Mouse (Mus musculus) stomach, embryonic 16.5 days (tissue): ENCODE results near the gene Lime1. TPM values are rescaled to one million over a fixed set of nuclear protein-coding genes. Genes with fewer than 3 reads are reported as not detected.

ENCODE experiments used
- ATAC-seq: fragments of 200-750 bp; cut with Nextera tagmentation; 2 replicates; pipeline ENCODE4 v1.8.0; 2017; ENCODE audit warnings: moderate number of reproducible peaks, moderate TSS enrichment; ENCODE audit not compliant: insufficient read depth, low FRiP score
- H3K27ac ChIP-seq: fragments of 300-500 bp; sonication (generic); 2 replicates; pipeline ENCODE4 v1.5.1; 2014; ENCODE audit warnings: low read length
- H3K27me3 ChIP-seq: fragments of 300-500 bp; sonication (generic); 2 replicates; pipeline ENCODE4 v1.6.1; 2014; ENCODE audit warnings: low read length, control low read depth, mixed read lengths; ENCODE audit not compliant: control insufficient read depth, insufficient read depth
- H3K36me3 ChIP-seq: fragments of 300-500 bp; sonication (generic); 2 replicates; pipeline ENCODE4 v1.6.1; 2014; ENCODE audit warnings: low read length; ENCODE audit not compliant: control insufficient read depth, insufficient read depth
- H3K4me1 ChIP-seq: fragments of 300-500 bp; sonication (generic); 2 replicates; pipeline ENCODE4 v1.6.1; 2014; ENCODE audit warnings: low read length, control low read depth, mixed read lengths; ENCODE audit not compliant: control insufficient read depth, insufficient read depth
- H3K4me2 ChIP-seq: fragments of 300-500 bp; sonication (generic); 2 replicates; pipeline ENCODE4 v1.6.1; 2014; ENCODE audit warnings: low read depth, low read length, mixed read lengths
- H3K4me3 ChIP-seq: fragments of 300-500 bp; sonication (generic); replicated peaks from 2 replicates; pipeline ENCODE4 v1.5.1; 2014; ENCODE audit warnings: mild to moderate bottlenecking, low read length
- H3K9ac ChIP-seq: fragments of 300-500 bp; sonication (generic); 2 replicates; pipeline ENCODE4 v1.6.1; 2014; ENCODE audit warnings: low read length
- H3K9me3 ChIP-seq: fragments of 300-500 bp; sonication (generic); replicated peaks from 2 replicates; pipeline ENCODE4 v1.6.1; 2016; ENCODE audit warnings: low read length, control low read depth; ENCODE audit not compliant: control insufficient read depth
- WGBS: fragments of 180-500 bp; shearing (Covaris S2); extraction: QIAGEN DNeasy Blood & Tissue Kit; methylation state at CpG from one replicate; pipeline ENCODE4 v1.1.7; 2014; 5-methylcytosine and 5-hydroxymethylcytosine counted together
- polyA plus RNA-seq: library from polyadenylated mRNA; unstranded; fragments of >200 nt; fragmentation: Nextera tagmentation; extraction: Ambion mirVana; gene quantifications from 2 replicates; pipeline ENCODE4 v1.2.1, GENCODE M21; 2015

Lime1 gene
- polyA plus RNA-seq, 1 experiment from 2014 or later, result 17.8 TPM

DNA sequence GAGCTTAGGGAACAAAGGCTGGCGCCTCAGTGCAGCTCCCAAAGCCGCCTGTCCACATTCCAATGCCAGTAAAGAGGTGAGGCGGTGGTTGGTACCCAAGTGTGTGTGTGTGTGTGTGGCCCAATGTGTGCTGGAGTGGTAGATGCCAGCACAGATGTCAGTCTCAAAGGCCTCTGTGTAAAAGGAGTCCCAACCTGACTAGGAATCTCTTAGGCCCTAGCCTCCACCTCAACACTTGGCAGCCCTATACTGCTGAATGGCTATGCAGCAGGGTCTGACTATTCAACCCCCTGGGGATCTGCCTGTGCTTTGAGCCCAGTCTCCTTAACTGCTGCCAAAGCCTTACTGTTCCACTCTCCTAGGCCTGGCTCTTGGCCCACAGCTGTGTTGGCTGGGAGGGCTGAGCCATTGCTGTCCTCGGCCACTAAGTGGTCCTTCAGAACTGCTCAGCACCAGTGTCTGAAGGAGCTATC is 5.1 kb downstream of the Lime1 start:
- peaks cover 11% of the 10 kb centered on the region for H3K36me3 ChIP-seq
- peak; percentile 46; the same call in 1 of the 2 replicates for ATAC-seq
- no peaks in the 10 kb centered on the region for H3K27me3 ChIP-seq
- H3K27ac ChIP-seq, result no peak overlapping the region
- 0 out of 2 replicates have a peak, but pooled peaks cover 2% of the 10 kb centered on the region for H3K4me1 ChIP-seq
- H3K4me3 ChIP-seq, result no peak overlapping the region
- WGBS, result 61% methylated on average over 4 of the region's 4 CpGs
- no peak overlapping the region for H3K4me2 ChIP-seq
- no peaks in the 10 kb centered on the region for H3K9me3 ChIP-seq
- no peak overlapping the region for H3K9ac ChIP-seq

DNA sequence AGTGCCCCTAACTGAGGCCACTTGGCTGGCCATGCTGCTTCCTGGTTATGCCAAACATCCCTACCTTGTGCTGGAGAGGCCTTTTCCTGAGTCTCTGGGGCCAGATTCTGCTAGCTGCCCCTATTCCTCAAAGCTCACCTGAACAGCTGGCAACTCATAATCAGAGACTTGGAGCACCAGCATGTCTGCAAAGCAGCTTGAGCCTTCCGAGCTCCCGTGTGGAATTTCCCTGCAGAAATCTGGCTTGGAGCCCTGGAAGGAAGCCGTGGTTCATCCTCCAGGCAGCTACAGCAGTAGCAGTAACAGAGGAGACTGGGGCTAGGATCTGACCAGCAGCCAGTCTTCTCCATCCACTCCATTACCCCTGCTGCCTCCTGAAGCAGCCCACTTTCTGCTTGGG is 6.0 kb downstream of the Lime1 start:
- no peak overlapping the region for H3K4me2 ChIP-seq
- H3K27ac ChIP-seq, result no peak overlapping the region
- H3K27me3 ChIP-seq, result no peaks in the 10 kb centered on the region
- no peak overlapping the region for H3K4me3 ChIP-seq
- WGBS, result 55% methylated on average over 3 of the region's 3 CpGs
- no peak for ATAC-seq
- H3K4me1 ChIP-seq, result 0 out of 2 replicates have a peak, but pooled peaks cover 2% of the 10 kb centered on the region
- H3K9me3 ChIP-seq, result no peaks in the 10 kb centered on the region
- H3K36me3 ChIP-seq, result peaks cover 7% of the 10 kb centered on the region
- H3K9ac ChIP-seq, result no peak overlapping the region

DNA sequence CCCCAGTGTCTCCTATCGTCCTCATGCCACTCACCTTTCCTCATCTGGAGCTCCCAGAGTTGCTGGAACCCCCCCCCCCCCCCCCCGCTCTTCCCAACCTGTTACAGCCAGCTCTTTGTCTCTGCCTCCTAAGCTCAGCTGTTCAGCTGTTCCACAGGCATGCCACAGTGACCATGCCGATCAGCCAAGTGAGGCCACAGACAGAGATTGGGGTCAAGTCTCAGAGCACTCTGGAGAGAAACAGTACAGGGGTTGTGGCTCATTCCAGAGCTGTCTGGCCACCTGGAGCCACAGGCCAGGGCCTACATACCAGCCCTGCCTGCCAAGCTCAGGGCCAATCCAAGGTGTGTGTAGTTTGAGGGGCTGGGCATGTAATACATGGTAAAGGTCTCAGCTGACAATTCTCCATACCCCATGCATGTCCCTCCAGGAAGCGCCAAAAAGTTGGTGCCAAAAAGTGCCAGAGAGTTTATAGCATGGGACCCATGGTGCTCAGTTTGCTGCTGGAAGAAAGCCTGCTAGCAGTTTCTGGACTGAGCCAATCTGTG is 6.9 kb downstream of the Lime1 start:
- Histone ChIP-seq H3K27ac (no peak overlapping the region), H3K4me3 (no peak overlapping the region)

DNA sequence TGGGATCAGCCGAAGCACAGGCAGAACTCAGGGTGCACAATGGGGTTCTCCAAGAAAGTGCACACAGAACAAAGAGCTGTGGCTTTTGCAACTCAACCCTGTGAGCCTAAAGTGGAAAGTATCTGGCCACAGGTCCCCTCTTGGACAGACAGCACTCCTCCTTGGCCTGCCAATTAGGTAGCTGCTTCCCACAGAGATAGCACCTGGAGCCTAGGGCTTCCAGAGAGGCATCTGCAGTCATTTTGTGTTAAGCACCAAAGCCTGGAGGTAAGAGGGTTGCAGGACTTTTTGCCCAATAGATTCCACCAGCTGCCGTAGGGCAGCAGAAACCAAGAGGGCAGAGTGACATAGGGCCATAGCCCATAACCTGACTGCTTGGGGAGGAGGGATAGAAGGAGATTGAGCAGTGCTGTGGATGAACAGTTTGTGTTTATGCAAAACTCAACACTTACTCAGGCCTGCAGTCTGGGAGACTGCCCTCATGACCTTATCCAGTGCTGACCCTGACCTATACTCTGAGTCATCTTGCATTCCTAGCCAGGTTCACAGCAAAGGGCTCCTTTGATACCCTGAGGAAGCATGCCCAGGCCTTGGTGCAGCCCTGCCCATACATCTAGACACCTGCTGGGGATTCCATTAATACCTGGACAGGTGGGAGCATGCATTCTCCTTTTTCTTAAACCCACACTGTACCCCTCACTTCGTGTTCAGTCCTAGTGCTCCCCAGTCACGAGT is 10.4 kb downstream of the Lime1 start:
- no peak overlapping the region for H3K27ac ChIP-seq
- no peak overlapping the region for H3K4me3 ChIP-seq
- no peaks in the 10 kb centered on the region for H3K9me3 ChIP-seq
- no peaks in the 10 kb centered on the region for H3K36me3 ChIP-seq
- no peaks in the 10 kb centered on the region for H3K27me3 ChIP-seq
- 0 out of 2 replicates have a peak, but pooled peaks have one; percentile 41 for ATAC-seq
- no peak overlapping the region for H3K4me2 ChIP-seq
- 0 out of 2 replicates have a peak, but pooled peaks cover 2% of the 10 kb centered on the region for H3K4me1 ChIP-seq
- H3K9ac ChIP-seq, result no peak overlapping the region
- 74% methylated on average over 4 of the region's 4 CpGs for WGBS

More for the DNA sequence above, 6.9 kb downstream of the Lime1 start:
- no peaks in the 10 kb centered on the region for H3K9me3 ChIP-seq
- 82% methylated on average over 4 of the region's 4 CpGs for WGBS
- H3K4me2 ChIP-seq, result no peak overlapping the region
- no peaks in the 10 kb centered on the region for H3K27me3 ChIP-seq
- peaks cover 4% of the 10 kb centered on the region for H3K36me3 ChIP-seq
- H3K9ac ChIP-seq, result no peak overlapping the region
- no peak for ATAC-seq
- 0 out of 2 replicates have a peak, but pooled peaks cover 2% of the 10 kb centered on the region for H3K4me1 ChIP-seq

DNA sequence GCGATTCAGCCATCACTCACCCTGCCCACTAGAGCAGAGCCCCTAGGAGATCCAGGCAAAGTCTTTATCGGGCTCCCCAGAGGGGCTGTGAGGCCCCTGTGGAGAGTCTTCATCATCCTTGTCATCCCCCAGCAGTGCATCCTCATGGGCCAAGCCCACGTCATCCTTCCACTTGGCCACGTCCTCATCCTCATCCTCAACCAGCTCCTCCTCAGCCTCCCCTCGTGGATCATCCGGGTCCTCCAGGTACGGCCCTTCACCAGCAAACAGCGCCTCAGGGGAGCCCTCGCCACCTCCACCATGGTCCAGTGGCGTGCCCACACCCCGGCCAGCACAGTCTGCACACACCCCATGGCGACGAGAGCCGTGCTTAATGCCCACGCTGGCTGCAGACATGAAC is 11.1 kb downstream of the Lime1 start:
- no peaks in the 10 kb centered on the region for H3K9me3 ChIP-seq
- ATAC-seq, result peak; percentile 23; the same call in 1 of the 2 replicates
- H3K27ac ChIP-seq, result no peak overlapping the region
- H3K36me3 ChIP-seq, result no peaks in the 10 kb centered on the region
- H3K4me1 ChIP-seq, result 0 out of 2 replicates have a peak, but pooled peaks cover 2% of the 10 kb centered on the region
- H3K4me2 ChIP-seq, result no peak overlapping the region
- H3K4me3 ChIP-seq, result no peak overlapping the region
- 89% methylated on average over 15 of the region's 15 CpGs for WGBS
- no peak overlapping the region for H3K9ac ChIP-seq
- no peaks in the 10 kb centered on the region for H3K27me3 ChIP-seq

DNA sequence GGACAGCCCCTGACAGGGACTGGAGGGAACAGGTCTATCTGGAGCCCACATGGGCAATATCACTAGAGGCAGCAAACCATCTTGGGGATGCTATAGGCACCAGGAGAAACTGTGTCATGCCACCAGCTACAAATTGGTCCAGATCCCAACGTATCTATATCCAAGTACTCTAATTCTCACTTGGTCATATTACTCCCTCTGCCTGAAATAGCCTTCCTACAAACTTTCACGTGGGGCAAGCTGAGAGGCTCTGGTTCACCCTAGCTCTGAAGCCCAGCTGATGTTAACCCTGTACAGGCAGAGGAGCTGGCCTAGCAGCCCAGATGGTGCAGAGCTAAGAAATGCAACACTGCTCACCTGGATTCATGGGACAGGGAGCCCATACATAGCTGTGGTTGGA is 11.7 kb downstream of the Lime1 start:
- Histone ChIP-seq H3K27ac (no peak overlapping the region), H3K36me3 (no peaks in the 10 kb centered on the region), H3K4me3 (no peak overlapping the region), H3K4me2 (no peak overlapping the region), H3K27me3 (no peaks in the 10 kb centered on the region), H3K9me3 (no peaks in the 10 kb centered on the region), H3K9ac (no peak overlapping the region; the same call in 1 of the 2 replicates), H3K4me1 (no peaks in the 10 kb centered on the region)
- WGBS, result 65% methylated on average over 2 of the region's 2 CpGs
- no peak for ATAC-seq

DNA sequence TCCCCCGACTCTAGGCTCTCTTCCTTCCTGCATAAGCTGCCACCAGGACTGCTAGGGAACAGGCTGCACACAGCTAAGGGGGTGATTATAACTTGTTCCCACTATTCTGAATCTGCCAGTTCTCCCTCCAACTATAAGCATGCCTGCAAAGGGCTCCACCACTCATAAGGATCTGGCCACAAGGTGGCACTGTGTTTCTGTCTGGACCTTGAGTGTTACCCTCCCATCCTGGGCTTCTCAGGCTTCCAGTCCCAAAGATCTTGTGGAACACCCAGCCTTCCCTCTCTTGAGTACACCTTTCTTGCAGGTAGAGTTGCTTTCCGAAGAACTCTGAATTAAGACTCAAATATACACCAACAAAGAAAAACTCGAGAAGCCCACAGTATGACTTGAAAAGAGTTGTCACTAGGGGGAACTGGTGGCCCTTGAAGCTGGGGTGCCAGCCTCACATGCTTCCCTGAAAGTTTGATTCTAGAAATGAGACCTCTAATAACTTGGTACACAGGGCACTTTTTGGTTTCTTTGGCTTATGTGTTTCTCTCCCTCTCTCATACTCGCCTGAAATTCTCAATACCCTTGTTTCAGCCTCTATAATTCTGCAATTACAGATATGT is 12.8 kb downstream of the Lime1 start:
- ATAC-seq, result peak; percentile 78; the same call in 1 of the 2 replicates
- Histone ChIP-seq H3K4me2 (no peak overlapping the region), H3K27ac (no peak overlapping the region), H3K4me3 (no peak overlapping the region), H3K36me3 (no peaks in the 10 kb centered on the region), H3K9me3 (no peaks in the 10 kb centered on the region), H3K4me1 (no peaks in the 10 kb centered on the region), H3K27me3 (no peaks in the 10 kb centered on the region), H3K9ac (no peak overlapping the region)
- 30% methylated on average over 4 of the region's 4 CpGs for WGBS

DNA sequence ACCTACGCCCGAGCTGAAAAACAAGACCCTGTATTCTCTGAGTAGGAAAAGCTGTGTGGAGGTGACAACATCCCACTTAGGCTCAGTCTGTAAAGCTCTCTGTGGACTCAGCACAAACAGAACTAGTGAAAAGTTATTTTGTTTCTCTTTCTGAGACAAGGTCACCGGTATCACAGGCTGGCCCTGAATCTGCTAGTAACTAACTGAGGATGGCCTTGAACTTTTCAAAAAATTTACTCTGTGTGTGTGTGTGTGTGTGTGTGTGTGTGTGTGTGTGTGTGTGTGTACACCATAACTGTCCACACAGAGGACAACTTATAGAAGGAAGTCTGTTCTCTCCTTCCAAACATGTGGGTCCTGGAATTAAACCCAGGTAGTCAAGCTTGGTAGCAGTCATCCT is 14.2 kb downstream of the Lime1 start:
- H3K4me3 ChIP-seq, result no peak overlapping the region
- H3K9me3 ChIP-seq, result no peaks in the 10 kb centered on the region
- no peaks in the 10 kb centered on the region for H3K27me3 ChIP-seq
- no peak overlapping the region for H3K9ac ChIP-seq
- no peak overlapping the region for H3K27ac ChIP-seq
- no peak overlapping the region for H3K4me2 ChIP-seq
- H3K4me1 ChIP-seq, result no peaks in the 10 kb centered on the region
- no peak for ATAC-seq
- H3K36me3 ChIP-seq, result no peaks in the 10 kb centered on the region
- WGBS, result 87% methylated on average over 3 of the region's 3 CpGs

DNA sequence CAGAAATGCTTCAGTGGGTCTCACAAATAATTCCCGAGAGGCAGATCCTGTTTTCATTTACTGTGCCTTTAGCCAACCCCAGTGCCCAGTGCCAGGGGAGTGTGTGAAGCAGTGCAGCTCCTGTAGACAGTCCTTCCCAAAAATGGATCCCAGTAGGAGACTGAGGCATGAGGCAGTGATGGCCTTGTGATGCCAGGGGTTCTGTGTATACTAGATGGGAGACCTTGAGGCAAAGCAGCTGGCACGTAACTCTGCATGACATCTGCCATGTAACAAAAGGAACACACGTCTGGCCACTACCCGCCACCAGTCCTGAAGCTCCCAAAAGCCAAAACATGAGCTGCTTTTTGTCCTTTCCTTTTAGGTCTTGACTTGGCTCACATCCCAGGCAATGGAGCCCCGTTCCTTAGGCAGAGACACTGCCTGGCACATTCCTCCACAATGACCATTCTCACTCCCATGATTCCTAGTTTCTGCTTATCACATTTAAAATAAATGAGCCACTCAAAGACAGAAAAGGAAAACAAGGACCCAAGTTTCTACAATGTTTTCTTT is 17.4 kb downstream of the Lime1 start:
- Histone ChIP-seq H3K4me3 (no peak overlapping the region), H3K27ac (no peak overlapping the region), H3K36me3 (no peaks in the 10 kb centered on the region), H3K9me3 (no peaks in the 10 kb centered on the region), H3K27me3 (no peaks in the 10 kb centered on the region), H3K4me1 (no peaks in the 10 kb centered on the region), H3K4me2 (no peak overlapping the region), H3K9ac (no peak overlapping the region)
- 63% methylated on average over 5 of the region's 5 CpGs for WGBS
- ATAC-seq, result no peak
